Mouse (Mus musculus): Measurements from ENCODE around the gene Sqstm1.
A peak's percentile ranks its signal among the peaks of the same experiment; 100 is the strongest.

Gene Sqstm1

DNA sequence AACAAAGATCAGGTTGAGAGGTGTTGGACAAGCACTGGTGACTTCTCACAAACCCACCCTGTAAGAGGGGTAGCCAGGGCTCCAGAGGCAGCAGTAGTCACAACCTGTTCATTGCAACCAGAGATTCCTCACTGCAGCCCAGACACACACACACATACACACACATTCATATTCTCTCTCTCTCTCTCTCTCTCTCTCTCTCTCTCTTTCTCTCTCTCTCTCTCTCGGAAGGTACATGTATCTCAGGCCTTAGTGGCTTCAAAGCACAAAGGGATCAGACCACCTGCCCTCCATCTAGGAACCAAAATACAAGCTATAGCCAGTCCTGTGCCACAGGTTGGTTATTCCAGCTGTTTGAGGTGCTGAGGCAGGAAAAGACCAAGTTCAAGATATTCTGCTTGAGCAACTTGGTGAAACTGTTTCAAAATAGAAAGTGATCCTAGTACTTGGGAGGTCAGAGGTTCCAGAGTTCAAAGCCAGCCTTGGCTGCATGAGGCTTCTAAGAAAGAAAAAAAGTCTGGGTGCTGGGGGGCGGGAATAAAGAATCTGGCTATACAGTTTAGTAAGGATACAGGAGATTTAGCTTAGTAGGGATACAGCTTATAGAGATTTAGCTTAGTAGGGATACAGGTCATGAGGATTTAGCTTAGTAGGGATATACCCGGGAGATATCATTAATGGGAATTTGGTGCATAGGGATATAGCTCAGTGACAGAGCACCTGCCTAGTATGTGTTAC is 864 bp upstream of the Sqstm1 start:
- no peak for DNase-seq (ENCODE audit: low spot score in 2 of 2)

DNA sequence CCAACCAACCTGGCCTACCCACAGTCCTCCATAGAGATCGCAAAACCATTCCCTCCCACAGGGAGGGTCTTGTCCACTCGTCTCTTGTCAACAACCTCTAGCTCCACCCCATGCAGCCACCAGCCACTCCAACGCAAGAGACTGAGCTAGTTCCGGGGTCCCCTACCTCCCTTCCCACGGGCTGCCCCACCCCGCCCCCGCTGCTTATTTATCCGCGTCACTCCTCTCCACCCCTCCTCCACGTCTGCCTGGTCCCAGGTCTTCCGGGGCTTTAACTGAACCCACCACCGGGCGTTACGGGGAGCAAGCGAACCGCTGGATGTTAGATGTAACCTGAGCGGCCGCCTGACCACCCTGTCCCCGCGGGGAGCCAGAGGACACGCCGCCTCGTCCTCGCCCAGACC is 524 bp downstream of the Sqstm1 start:
- peak; percentile 78 to 83 for DNase-seq (ENCODE audit: low spot score in 2 of 2)

DNA sequence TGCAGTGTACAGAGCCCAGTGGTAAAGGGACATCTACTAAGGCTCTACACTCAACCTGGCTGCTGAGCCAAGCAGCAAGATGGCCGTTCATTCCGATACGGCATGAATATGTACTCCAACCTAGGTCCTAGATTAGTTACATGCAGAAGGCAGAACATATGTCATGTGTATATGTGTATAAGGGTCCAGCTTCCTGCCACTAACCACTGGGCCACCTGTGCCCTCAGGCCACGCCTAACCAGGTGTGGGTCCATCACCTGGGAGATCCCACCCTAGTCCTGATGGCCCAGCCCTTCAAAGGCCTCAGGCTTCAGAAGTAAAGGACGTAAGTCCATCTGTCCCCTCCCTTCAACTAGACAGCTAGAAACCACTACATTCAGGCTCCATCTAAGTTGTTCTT is 2.6 kb downstream of the Sqstm1 start:
- no peak for DNase-seq (ENCODE audit: low spot score in 2 of 2)

DNA sequence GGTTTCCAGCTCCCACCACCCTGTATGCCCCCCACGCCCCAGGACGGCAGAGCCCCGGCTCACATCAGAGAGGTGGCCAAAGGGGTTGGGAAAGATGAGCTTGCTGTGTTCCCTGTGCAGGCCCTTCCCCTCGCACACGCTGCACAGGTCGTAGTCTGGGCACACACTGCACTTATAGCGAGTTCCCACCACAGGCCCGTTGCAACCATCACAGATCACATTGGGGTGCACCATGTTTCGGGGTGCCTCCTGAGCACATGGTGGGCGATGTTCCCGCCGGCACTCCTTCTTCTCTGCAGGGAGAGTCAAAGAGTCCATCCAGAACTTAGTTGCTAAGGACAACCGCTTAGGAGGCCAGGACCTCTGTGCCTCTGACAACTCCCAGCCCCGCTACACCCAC is 3.3 kb downstream of the Sqstm1 start:
- DNase-seq (ENCODE audit: low spot score in 2 of 2), result no peak

DNA sequence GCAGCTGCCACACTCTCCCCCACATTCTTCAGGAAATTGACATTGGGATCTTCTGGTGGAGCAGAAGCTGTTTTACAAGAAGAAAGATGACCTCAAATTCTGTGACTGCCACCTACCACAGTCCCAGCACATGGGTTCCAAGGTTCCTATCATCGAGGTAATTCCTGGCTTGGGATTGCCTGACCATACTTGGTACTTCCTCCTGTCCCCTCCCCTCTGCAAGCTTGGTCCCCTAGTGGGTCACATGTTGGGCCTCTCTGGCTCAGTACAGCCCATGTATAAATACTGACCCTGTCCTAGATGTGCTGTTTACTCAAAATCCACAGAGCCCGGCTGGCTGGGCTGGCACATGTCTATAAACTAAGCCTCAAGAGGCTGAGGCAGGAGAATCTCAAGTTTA is 4.6 kb downstream of the Sqstm1 start:
- no peak for DNase-seq (ENCODE audit: low spot score in 2 of 2)

- DNase-seq (ENCODE audit: low spot score in 2 of 2), result no peak
These were observed 5.2 kb downstream of the Sqstm1 start for GRCm38 (mm10) chr11:50205434-50205833.

DNA sequence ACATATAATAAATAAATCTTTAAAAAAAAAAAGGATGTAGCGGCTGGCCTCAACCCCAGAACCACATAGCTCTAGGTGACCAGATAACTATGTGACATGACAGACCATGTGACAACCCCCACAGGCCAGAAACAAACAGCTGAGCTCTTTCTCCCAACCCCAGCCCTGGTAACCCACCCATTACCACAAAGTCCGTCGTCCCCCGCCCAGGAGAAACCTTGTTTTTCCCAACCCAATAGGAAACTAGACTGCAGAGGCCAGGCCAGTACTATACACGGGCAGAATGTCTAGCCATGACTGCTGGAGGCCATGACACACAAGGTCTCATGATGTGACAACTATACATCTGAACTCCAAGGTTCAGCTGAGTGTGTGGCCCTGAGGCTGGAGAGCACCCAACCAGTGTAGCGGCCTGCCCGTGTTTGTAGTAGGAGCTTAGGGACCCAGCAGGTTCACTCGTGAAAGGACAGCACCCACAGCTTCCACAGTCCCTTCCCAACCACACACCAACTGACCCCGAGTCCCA is 7.3 kb downstream of the Sqstm1 start:
- no peak for DNase-seq (ENCODE audit: low spot score in 2 of 2)

GRCm38 (mm10) chr11:50201590-50201989 is 9.0 kb downstream of the Sqstm1 start:
- no peak for DNase-seq (ENCODE audit: low spot score in 2 of 2)

- DNase-seq (ENCODE audit: low spot score in 2 of 2), result no peak
These were observed 10.0 kb downstream of the Sqstm1 start for GRCm38 (mm10) chr11:50200613-50201012.

DNA sequence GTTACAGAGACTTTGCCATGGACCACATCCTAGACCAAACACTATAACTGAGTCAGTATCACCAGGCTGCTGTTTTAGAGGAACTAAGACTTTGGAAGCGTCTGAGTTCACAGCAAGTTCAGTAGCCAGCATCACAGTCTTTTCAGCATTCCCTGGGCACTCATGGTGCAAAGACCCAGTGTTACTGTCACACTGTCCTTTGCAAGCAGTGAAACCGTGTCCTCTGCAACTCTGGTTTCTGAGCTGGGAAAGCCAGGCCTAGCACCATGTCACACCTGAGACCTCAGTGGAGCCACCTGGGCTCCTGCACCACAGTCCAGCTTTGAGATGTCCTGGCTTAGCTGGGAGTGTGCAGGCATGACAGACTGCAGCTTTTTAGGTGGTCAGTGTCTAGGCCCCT is 11.7 kb downstream of the Sqstm1 start:
- no peak for DNase-seq (ENCODE audit: low spot score in 2 of 2)

- DNase-seq (ENCODE audit: low spot score in 2 of 2), result no peak
These were observed 12.3 kb downstream of the Sqstm1 start for GRCm38 (mm10) chr11:50198219-50198846.

GRCm38 (mm10) chr11:50197500-50197899 is 13.1 kb downstream of the Sqstm1 start:
- no peak for DNase-seq (ENCODE audit: low spot score in 2 of 2)

DNA sequence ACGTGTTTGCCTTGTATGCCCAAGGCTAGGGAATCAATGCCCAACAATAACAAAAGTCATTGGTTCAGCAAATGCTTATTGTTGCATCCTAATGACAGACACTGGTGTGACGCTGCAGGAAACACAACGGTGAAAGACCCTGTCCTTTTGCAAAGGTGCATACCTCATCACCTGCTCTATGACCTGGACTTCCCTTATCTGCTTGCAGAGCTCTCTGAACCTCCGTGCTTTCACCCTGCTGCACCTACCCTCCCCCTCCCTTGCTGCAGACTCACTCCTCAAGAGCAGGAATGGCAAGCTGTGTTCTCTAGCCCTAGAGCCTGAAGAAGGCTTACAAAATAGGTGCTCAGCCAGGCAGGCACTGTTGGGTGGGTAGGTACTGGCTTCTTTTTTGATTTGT is 15.8 kb downstream of the Sqstm1 start:
- no peak for DNase-seq (ENCODE audit: low spot score in 2 of 2)

DNA sequence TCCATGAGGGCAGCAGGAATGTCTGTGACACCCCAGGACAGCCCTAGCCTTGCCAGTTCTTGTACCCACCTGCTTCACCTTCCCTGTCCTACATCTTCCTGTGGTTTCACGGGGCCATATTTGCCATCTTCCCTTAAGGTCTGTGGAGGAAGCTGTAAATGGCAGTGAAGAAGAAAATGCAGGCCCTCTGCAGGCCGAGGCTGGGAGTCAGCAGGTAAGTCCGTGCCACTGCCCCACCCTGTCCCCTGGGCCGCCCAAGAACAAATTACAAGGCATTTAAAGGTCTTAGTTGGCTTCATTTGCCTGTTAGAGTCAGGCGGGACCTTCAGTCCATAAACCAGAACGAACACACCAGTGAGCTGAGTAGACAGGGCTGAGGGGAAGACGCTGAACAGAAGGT is 16.6 kb downstream of the Sqstm1 start:
- no peak for DNase-seq (ENCODE audit: low spot score in 2 of 2)

GRCm38 (mm10) chr11:50192278-50192677 is 18.3 kb downstream of the Sqstm1 start:
- no peak for DNase-seq (ENCODE audit: low spot score in 2 of 2)

DNA sequence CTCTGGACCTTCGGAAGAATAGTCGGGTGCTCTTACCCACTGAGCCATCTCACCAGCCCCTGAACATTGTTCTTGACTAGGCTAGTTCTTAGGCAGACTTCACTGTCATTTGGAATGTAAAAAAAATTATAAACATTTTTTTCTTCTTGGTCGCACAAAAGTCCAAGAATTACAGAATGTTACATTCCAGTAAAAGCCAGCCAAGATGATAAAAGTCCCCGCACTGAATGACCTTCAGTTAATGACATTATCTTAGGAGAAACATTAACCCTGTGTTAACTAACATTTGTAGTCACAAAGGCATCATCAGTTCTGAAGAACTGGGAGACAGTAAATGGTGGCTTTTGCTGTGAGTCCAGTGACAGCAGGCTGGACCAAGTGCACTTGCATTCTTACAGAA is 20.3 kb downstream of the Sqstm1 start:
- DNase-seq (ENCODE audit: low spot score in 2 of 2), result no peak

DNA sequence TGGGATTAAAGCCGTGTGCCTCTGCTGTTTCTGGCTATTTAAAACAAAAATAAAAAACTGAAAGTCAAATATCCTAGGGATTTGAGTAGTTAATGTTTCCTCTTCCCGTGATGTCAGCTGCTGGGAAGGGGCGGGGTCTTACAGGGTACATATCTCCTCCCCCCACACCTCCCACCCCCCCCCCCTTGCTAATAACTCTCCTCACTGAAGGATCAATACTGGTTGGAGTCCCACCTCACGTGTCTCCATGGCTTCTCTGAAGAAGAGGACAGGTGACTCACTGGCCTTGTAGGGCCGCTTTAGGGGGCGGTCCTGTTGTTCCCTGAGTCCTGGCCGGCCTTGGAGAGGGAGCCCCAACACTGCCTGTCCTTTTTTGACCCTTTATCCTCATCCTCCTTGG is 21.9 kb downstream of the Sqstm1 start:
- no peak for DNase-seq (ENCODE audit: low spot score in 2 of 2)

DNA sequence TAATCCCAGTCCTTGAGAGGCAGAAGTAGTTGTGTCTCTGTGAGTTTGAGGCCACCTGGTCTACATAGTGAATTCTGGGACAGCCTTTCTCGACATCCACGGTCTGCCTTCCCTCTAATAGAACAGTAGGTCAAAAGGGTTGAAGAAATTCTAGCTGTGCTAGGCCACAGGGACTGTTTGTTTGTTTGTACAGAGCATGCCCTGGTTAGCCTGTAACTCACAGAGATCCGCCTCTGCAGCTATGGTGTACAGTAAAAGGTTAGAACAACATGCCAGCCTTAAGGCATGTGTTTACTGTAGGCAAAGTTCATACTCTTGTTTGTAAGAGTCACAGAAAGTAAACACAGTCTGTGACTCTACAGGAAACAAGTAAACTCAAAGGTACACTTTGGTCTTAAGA is 25.8 kb downstream of the Sqstm1 start:
- DNase-seq (ENCODE audit: low spot score in 2 of 2), result no peak

DNA sequence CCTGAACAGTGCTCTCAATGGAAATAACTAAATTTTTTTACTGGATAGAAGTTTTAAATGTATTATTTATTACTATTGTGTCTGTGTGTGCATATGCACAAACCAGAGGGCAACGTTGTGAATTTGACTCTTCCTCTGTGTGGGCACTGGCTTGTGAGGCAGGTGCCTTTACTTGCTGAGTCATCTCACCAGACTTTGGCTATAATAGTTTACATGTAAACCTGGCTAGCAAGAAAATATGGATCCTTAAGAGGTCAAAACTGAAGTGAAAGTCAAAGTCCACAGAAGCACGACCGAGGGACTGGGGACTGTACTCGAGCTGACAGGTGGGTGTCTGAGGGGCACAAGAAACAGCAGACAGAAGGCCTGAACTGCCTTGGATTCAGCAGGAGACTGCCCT is 27.9 kb downstream of the Sqstm1 start:
- no peak for DNase-seq (ENCODE audit: low spot score in 2 of 2)

DNA sequence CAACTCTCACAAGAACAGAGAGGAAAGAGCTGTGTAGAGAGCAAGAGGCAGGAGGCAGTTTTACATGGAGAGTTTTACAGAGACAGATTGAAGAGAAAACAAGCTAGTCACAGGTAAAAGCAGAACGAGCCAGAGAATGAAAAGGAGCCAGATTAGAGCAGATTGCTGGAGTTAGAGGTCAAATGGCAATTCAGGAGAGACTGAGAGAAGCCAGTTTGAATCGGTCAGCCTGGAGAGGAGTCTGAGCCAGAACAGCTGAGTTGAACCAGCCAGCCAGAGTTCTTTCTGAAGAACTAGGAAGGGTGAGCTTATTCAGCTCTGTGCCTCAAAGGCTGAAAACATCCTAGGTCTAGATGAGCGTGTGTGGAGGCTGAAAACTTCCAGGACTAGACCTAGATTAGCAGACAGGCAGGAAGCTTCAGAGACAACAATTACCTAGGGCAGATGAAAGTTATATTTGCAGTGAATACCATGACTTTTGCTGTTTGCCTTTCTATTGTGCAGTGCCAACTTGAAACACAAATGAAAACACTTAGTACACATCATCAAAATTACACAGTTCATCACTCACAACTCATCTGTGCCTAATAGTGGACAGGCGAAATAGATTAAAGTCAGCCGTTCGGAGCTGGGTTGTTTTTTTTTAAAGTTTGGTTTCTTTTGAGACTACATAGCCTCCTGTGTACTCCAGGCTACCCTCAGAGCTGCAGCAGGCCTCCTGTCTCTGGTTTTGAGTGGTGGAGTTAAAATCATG is 30.0 kb downstream of the Sqstm1 start:
- no peak for DNase-seq (ENCODE audit: low spot score in 2 of 2)

- DNase-seq (ENCODE audit: low spot score in 2 of 2), result no peak
These were observed 31.8 kb downstream of the Sqstm1 start for GRCm38 (mm10) chr11:50178532-50179488.

- no peak for DNase-seq (ENCODE audit: low spot score in 2 of 2)
These were observed 33.5 kb downstream of the Sqstm1 start for GRCm38 (mm10) chr11:50177111-50177510.
